Mouse (Mus musculus): ENCODE results near the gene Krtap22-2. TPM values are rescaled to one million over a fixed set of nuclear protein-coding genes. Genes with fewer than 3 reads are reported as not detected.
"Not testable (repeated sequence)": the region's sequence is repeated elsewhere in the genome, so short reads cannot be mapped to it uniquely, and the experiment has no call there.

Gene Krtap22-2
- not detected in 2 replicates for polyA plus RNA-seq (2015; fragmentation: Nextera tagmentation; extraction: Ambion mirVana)

- H3K36me3 ChIP-seq = no peaks in the 10 kb centered on the region
- H3K9ac ChIP-seq (replicated peaks) = no peak within 1 kb of the TSS
- H3K4me1 ChIP-seq = no peaks in the 10 kb centered on the region
- H3K27me3 ChIP-seq (replicated peaks) = no peaks in the 10 kb centered on the region
- H3K27ac ChIP-seq (replicated peaks) = no peak within 1 kb of the TSS
- no peaks in the 10 kb centered on the region for H3K9me3 ChIP-seq (replicated peaks)
- 80% methylated on average over 5 of the region's 5 CpGs for WGBS
- no peak within 1 kb of the TSS for H3K4me3 ChIP-seq (replicated peaks)
- H3K4me2 ChIP-seq = no peak within 1 kb of the TSS
- no peak for ATAC-seq (ENCODE audit: low FRiP score)
These were observed at the start of gene Krtap22-2 for GRCm38 (mm10) chr16:89010659-89011058. Krtap22-2 (minus strand) TSS chr16:89010759.

- WGBS = 92% methylated on average over 3 of the region's 3 CpGs
- ATAC-seq (ENCODE audit: low FRiP score) = no peak
These were observed 37.2 kb upstream of the Krtap22-2 start, which contains the start of gene Krtap6-5 for GRCm38 (mm10) chr16:89047783-89048182. Krtap6-5 (minus strand) TSS chr16:89047883.

GRCm38 (mm10) chr16:89041372-89041771 is 30.8 kb upstream of the Krtap22-2 start, which contains the start of gene Gm10228:
Gm10228 (minus strand) TSS chr16:89041472.
- WGBS = 92% methylated on average over 2 of the region's 4 CpGs
- H3K9me3 ChIP-seq (replicated peaks); ATAC-seq (ENCODE audit: low FRiP score); H3K9ac ChIP-seq (replicated peaks); H3K36me3 ChIP-seq; H3K27me3 ChIP-seq (replicated peaks); H3K4me3 ChIP-seq (replicated peaks); H3K4me2 ChIP-seq; H3K4me1 ChIP-seq; H3K27ac ChIP-seq (replicated peaks): not testable (repeated sequence)

More at GRCm38 (mm10) chr16:89047783-89048182, 37.2 kb upstream of the Krtap22-2 start, which contains the start of gene Krtap6-5:
- Histone ChIP-seq H3K9ac (replicated peaks) (no peak within 1 kb of the TSS), H3K9me3 (replicated peaks) (no peaks in the 10 kb centered on the region), H3K27me3 (replicated peaks) (no peaks in the 10 kb centered on the region), H3K27ac (replicated peaks) (no peak within 1 kb of the TSS), H3K36me3 (no peaks in the 10 kb centered on the region), H3K4me2 (no peak within 1 kb of the TSS), H3K4me1 (no peaks in the 10 kb centered on the region), H3K4me3 (replicated peaks) (no peak within 1 kb of the TSS)

GRCm38 (mm10) chr16:89031399-89031798 is 20.8 kb upstream of the Krtap22-2 start, which contains the start of gene Krtap6-1:
Krtap6-1 (plus strand) TSS chr16:89031699.
- H3K4me1 ChIP-seq; ATAC-seq (ENCODE audit: low FRiP score); H3K9ac ChIP-seq (replicated peaks); H3K9me3 ChIP-seq (replicated peaks); H3K36me3 ChIP-seq; H3K27me3 ChIP-seq (replicated peaks); H3K4me3 ChIP-seq (replicated peaks); H3K27ac ChIP-seq (replicated peaks); H3K4me2 ChIP-seq: not testable (repeated sequence)
- 93% methylated on average over 3 of the region's 3 CpGs for WGBS

GRCm38 (mm10) chr16:89014984-89015383 is 4.4 kb upstream of the Krtap22-2 start, which contains the start of gene Gm10229:
Gm10229 (plus strand) TSS chr16:89015284.
- not testable (repeated sequence) for H3K4me2 ChIP-seq; H3K4me1 ChIP-seq; H3K4me3 ChIP-seq (replicated peaks); H3K9ac ChIP-seq (replicated peaks); H3K9me3 ChIP-seq (replicated peaks); H3K27ac ChIP-seq (replicated peaks); H3K36me3 ChIP-seq; ATAC-seq (ENCODE audit: low FRiP score); H3K27me3 ChIP-seq (replicated peaks)
- 96% methylated on average over 3 of the region's 3 CpGs for WGBS

GRCm38 (mm10) chr16:89013973-89014372 is 3.4 kb upstream of the Krtap22-2 start:
- Histone ChIP-seq H3K9ac (replicated peaks) (no peak overlapping the region), H3K4me2 (no peak overlapping the region), H3K4me3 (replicated peaks) (no peak overlapping the region), H3K27ac (replicated peaks) (no peak overlapping the region), H3K9me3 (replicated peaks) (no peaks in the 10 kb centered on the region), H3K4me1 (no peaks in the 10 kb centered on the region), H3K27me3 (replicated peaks) (no peaks in the 10 kb centered on the region), H3K36me3 (no peaks in the 10 kb centered on the region)
- no peak for ATAC-seq (ENCODE audit: low FRiP score)
- WGBS = 98% methylated on average over 3 of the region's 3 CpGs

- Histone ChIP-seq H3K36me3 (no peaks in the 10 kb centered on the region), H3K27me3 (replicated peaks) (no peaks in the 10 kb centered on the region), H3K4me1 (no peaks in the 10 kb centered on the region), H3K9me3 (replicated peaks) (no peaks in the 10 kb centered on the region), H3K27ac (replicated peaks) (no peak within 1 kb of the TSS), H3K4me3 (replicated peaks) (no peak within 1 kb of the TSS), H3K4me2 (no peak within 1 kb of the TSS), H3K9ac (replicated peaks) (no peak within 1 kb of the TSS)
- no peak for ATAC-seq (ENCODE audit: low FRiP score)
- WGBS = 92% methylated on average over 7 of the region's 7 CpGs
These were observed 47.8 kb downstream of the Krtap22-2 start, which contains the start of gene Krtap16-3 for GRCm38 (mm10) chr16:88962773-88963172. Krtap16-3 (minus strand) TSS chr16:88962873.

Other genes starting within 250 kb of the Krtap22-2 start
- not detected in 2 replicates for gene 2310057N15Rik, start 236.6 kb downstream of the Krtap22-2 start, polyA plus RNA-seq (2015; fragmentation: Nextera tagmentation; extraction: Ambion mirVana)
- gene Gm5965, start 232.9 kb downstream of the Krtap22-2 start, polyA plus RNA-seq (2015; fragmentation: Nextera tagmentation; extraction: Ambion mirVana) = not detected in 2 replicates
- not detected in 2 replicates for gene Gm20741, start 198.5 kb downstream of the Krtap22-2 start, polyA plus RNA-seq (2015; fragmentation: Nextera tagmentation; extraction: Ambion mirVana)
- gene Krtap15, start 190.5 kb downstream of the Krtap22-2 start, polyA plus RNA-seq (2015; fragmentation: Nextera tagmentation; extraction: Ambion mirVana) = not detected in 2 replicates
- not detected in 2 replicates for gene Krtap14, start 184.6 kb downstream of the Krtap22-2 start, polyA plus RNA-seq (2015; fragmentation: Nextera tagmentation; extraction: Ambion mirVana)
- not detected in 2 replicates for gene Krtap19-1, start 141.3 kb downstream of the Krtap22-2 start, polyA plus RNA-seq (2015; fragmentation: Nextera tagmentation; extraction: Ambion mirVana)
- not detected in 2 replicates for gene Krtap19-2, start 136.5 kb downstream of the Krtap22-2 start, polyA plus RNA-seq (2015; fragmentation: Nextera tagmentation; extraction: Ambion mirVana)
- gene Krtap19-3, start 132.7 kb downstream of the Krtap22-2 start, polyA plus RNA-seq (2015; fragmentation: Nextera tagmentation; extraction: Ambion mirVana) = not detected in 2 replicates
- gene Krtap19-4, start 125.7 kb downstream of the Krtap22-2 start, polyA plus RNA-seq (2015; fragmentation: Nextera tagmentation; extraction: Ambion mirVana) = not detected in 2 replicates
- gene Krtap19-5, start 114.3 kb downstream of the Krtap22-2 start, polyA plus RNA-seq (2015; fragmentation: Nextera tagmentation; extraction: Ambion mirVana) = not detected in 2 replicates
- gene Krtap19-9b, start 78.5 kb downstream of the Krtap22-2 start, polyA plus RNA-seq (2015; fragmentation: Nextera tagmentation; extraction: Ambion mirVana) = not detected in 2 replicates
- not detected in 2 replicates for gene Krtap16-3, start 47.9 kb downstream of the Krtap22-2 start, polyA plus RNA-seq (2015; fragmentation: Nextera tagmentation; extraction: Ambion mirVana)
- not detected in 2 replicates for gene Gm10229, start 4.5 kb upstream of the Krtap22-2 start, polyA plus RNA-seq (2015; fragmentation: Nextera tagmentation; extraction: Ambion mirVana)
- not detected in 2 replicates for gene Krtap6-1, start 20.9 kb upstream of the Krtap22-2 start, polyA plus RNA-seq (2015; fragmentation: Nextera tagmentation; extraction: Ambion mirVana)
- gene Gm10228, start 30.7 kb upstream of the Krtap22-2 start, polyA plus RNA-seq (2015; fragmentation: Nextera tagmentation; extraction: Ambion mirVana) = not detected in 2 replicates
- gene Krtap6-5, start 37.1 kb upstream of the Krtap22-2 start, polyA plus RNA-seq (2015; fragmentation: Nextera tagmentation; extraction: Ambion mirVana) = not detected in 2 replicates
- not detected in 2 replicates for gene 1110025L11Rik, start 53.2 kb upstream of the Krtap22-2 start, polyA plus RNA-seq (2015; fragmentation: Nextera tagmentation; extraction: Ambion mirVana)
- gene Krtap6-3, start 73.3 kb upstream of the Krtap22-2 start, polyA plus RNA-seq (2015; fragmentation: Nextera tagmentation; extraction: Ambion mirVana) = not detected in 2 replicates
- not detected in 2 replicates for gene Gm6358, start 130.1 kb upstream of the Krtap22-2 start, polyA plus RNA-seq (2015; fragmentation: Nextera tagmentation; extraction: Ambion mirVana)
- gene Gm10061, start 140.3 kb upstream of the Krtap22-2 start, polyA plus RNA-seq (2015; fragmentation: Nextera tagmentation; extraction: Ambion mirVana) = not detected in 2 replicates
- not detected in 2 replicates for gene Gm9789, start 147.2 kb upstream of the Krtap22-2 start, polyA plus RNA-seq (2015; fragmentation: Nextera tagmentation; extraction: Ambion mirVana)
- not detected in 2 replicates for gene Gm7735, start 158.7 kb upstream of the Krtap22-2 start, polyA plus RNA-seq (2015; fragmentation: Nextera tagmentation; extraction: Ambion mirVana)
- gene 1110057P08Rik, start 164.0 kb upstream of the Krtap22-2 start, polyA plus RNA-seq (2015; fragmentation: Nextera tagmentation; extraction: Ambion mirVana) = not detected in 2 replicates
- not detected in 2 replicates for gene Krtap20-2, start 195.1 kb upstream of the Krtap22-2 start, polyA plus RNA-seq (2015; fragmentation: Nextera tagmentation; extraction: Ambion mirVana)